Mouse (Mus musculus) liver, embryonic 13.5 days (tissue): ENCODE data around the gene T2. TPM values are rescaled to one million over a fixed set of nuclear protein-coding genes. Genes with fewer than 3 reads are reported as not detected.
A peak's percentile ranks its signal among the peaks of the same experiment; 100 is the strongest.

Source experiments
- ATAC-seq: fragments of 200-750 bp; cut with Nextera tagmentation; 2 replicates; pipeline ENCODE4 v1.8.0; 2017; ENCODE audit warnings: low read depth, mild to moderate bottlenecking, moderate number of reproducible peaks, moderate library complexity
- DNase-seq: peaks from one replicate; pipeline ENCODE4 v3.0.0; 2022
- H3K27ac ChIP-seq: fragments of 300-500 bp; sonication (generic); 2 replicates; pipeline ENCODE4 v1.5.1; 2015; ENCODE audit warnings: moderate library complexity, mild to moderate bottlenecking, inconsistent platforms
- H3K27me3 ChIP-seq: fragments of 300-500 bp; sonication (generic); 2 replicates; pipeline ENCODE4 v1.6.1; 2015; ENCODE audit warnings: mild to moderate bottlenecking, inconsistent platforms
- H3K36me3 ChIP-seq: fragments of 300-500 bp; sonication (generic); 2 replicates; pipeline ENCODE4 v1.6.1; 2015; ENCODE audit warnings: mild to moderate bottlenecking, inconsistent platforms
- H3K4me1 ChIP-seq: fragments of 300-500 bp; sonication (generic); replicated peaks from 2 replicates; pipeline ENCODE4 v1.6.1; 2015; ENCODE audit warnings: inconsistent platforms
- H3K4me2 ChIP-seq: fragments of 300-500 bp; sonication (generic); 2 replicates; pipeline ENCODE4 v1.6.1; 2015; ENCODE audit warnings: inconsistent platforms, mild to moderate bottlenecking, moderate library complexity
- H3K4me3 ChIP-seq: fragments of 300-500 bp; sonication (generic); replicated peaks from 2 replicates; pipeline ENCODE4 v1.5.1; 2015; ENCODE audit warnings: mild to moderate bottlenecking, inconsistent platforms
- H3K9ac ChIP-seq: fragments of 300-500 bp; sonication (generic); 2 replicates; pipeline ENCODE4 v1.6.1; 2015; ENCODE audit warnings: mild to moderate bottlenecking, inconsistent platforms
- H3K9me3 ChIP-seq: fragments of 300-500 bp; sonication (generic); replicated peaks from 2 replicates; pipeline ENCODE4 v1.6.1; 2016; ENCODE audit warnings: inconsistent platforms
- WGBS: fragments of 180-500 bp; shearing (Covaris S2); methylation state at CpG from one replicate; pipeline ENCODE4 v1.1.7; 2015; ENCODE audit not compliant: insufficient replicate concordance; 5-methylcytosine and 5-hydroxymethylcytosine counted together
- polyA plus RNA-seq: library from polyadenylated mRNA; unstranded; fragments of >200 nt; fragmentation: Nextera tagmentation; extraction: Ambion mirVana; gene quantifications from 2 replicates; pipeline ENCODE4 v1.2.1, GENCODE M21; 2015

T2 gene
- polyA plus RNA-seq, 1 experiment from 2014 or later = 0.09 TPM

DNA sequence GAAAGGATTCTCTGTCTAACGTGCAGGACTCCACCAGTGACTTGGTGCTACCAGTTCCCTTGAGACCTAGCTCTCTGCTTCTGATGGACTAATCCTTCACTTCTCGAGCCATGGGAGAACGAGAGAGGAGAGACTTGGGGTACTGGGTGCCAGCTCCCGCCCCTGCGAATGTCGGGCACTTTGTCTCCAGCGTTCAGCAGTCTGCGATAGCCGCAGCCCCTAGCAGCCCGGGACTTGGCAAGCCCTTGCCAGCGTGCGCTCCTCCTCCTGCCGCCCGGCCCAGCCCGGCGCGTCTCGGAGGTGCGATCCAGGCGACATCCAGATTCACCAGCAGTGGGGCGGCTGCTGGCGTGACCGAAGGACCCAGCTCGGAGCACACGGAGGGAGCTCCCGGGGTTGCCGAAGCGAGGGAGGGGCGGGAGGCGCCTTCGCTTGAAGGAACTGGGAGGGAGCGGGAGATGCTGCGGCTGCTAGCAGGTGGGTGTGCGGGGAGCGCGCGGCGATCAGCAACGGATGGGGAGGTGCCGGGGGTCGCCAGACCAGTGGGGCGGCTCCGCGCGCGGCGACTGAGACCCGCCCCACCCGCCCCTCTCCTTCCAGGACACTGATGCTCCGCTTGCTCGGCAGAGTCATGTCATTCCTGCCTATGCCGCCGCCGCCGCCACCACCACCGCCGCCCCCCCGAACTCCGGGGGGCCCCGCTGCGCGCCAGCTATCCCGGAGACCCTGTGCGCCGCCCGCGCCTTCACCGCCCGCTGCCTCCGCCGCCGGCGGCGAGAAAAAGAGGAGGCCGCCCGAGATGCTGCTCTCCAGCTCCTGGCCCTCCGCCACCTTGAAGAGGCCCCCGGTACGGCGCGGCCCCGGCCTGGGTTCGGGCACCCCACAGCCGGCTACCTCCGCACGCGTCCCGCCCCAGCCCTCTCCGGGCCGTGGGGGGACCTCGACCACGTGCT, 15.1 kb upstream of the T2 start:
- Histone ChIP-seq H3K27ac (no peak overlapping the region), H3K27me3 (peaks cover 53% of the 10 kb centered on the region), H3K4me2 (peak overlapping the region; percentile 62), H3K9me3 (no peaks in the 10 kb centered on the region), H3K36me3 (no peaks in the 10 kb centered on the region), H3K4me3 (peak overlapping the region; percentile 47), H3K4me1 (peaks cover 11% of the 10 kb centered on the region; the same call in 1 of the 2 replicates), H3K9ac (no peak overlapping the region)
- no peak for ATAC-seq
- DNase-seq = no peak
- 2% methylated on average over 71 of the region's 92 CpGs for WGBS

DNA sequence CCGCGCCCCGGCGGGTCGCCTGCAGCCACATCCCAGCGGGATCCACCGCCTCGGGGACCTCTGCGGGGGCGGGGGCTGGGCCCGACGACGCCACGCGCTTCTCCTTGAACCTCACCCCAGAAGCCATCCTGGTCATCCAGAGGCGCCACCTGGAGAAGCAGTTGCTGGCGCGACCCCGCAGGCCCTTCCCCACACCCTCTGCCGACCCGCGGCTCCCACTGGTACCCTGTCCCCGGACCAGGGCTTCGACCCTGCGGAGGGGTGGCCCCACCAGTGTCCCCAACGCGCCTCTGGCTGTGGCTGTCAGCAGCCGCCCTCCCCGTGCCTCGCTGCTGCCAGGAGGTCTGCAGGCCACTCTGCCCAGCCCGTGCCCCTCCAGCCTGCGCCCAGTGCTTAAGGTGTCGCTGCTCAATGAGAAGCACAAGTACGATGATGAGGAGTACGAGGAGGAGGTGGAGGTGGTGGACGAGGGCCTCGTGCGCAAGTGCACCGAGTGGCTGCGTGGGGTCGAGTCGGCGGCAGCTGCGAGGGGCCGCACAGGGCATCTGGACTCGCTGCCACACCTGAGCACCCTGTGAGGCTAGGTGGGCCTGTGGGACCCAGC, 14.3 kb upstream of the T2 start:
- WGBS = 19% methylated on average over 43 of the region's 46 CpGs
- no peak for DNase-seq
- H3K9ac ChIP-seq = no peak overlapping the region
- ATAC-seq = no peak
- peak overlapping the region; percentile 47 for H3K4me3 ChIP-seq
- H3K27ac ChIP-seq = no peak overlapping the region
- H3K4me1 ChIP-seq = peaks cover 11% of the 10 kb centered on the region; the same call in 1 of the 2 replicates
- H3K4me2 ChIP-seq = peak overlapping the region; percentile 62
- no peaks in the 10 kb centered on the region for H3K9me3 ChIP-seq
- H3K36me3 ChIP-seq = no peaks in the 10 kb centered on the region
- H3K27me3 ChIP-seq = peaks cover 53% of the 10 kb centered on the region

DNA sequence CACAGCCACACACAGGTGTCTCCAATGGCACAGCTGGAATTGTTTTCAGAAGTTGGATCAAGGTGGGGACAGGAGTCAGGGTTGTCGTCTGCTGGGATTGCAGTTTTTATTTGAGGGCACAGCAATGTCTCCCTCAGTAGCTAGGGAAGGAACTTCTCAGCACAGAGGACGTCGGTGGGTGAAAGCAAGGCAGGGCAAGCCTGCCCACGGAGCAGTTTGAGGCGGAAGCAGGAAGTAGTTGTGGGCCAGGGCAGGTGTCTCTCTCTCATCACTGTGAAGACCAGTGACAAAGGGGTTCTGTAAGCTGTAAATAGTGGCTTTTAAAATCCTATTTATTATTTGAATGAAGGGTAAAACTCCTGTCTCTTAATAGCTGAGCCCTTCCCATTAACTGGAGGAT, 13.1 kb upstream of the T2 start:
- no peaks in the 10 kb centered on the region for H3K36me3 ChIP-seq
- H3K4me2 ChIP-seq = no peak overlapping the region
- DNase-seq = no peak
- peaks cover 11% of the 10 kb centered on the region; the same call in 1 of the 2 replicates for H3K4me1 ChIP-seq
- 15% methylated on average over 5 of the region's 5 CpGs for WGBS
- no peaks in the 10 kb centered on the region for H3K9me3 ChIP-seq
- no peak overlapping the region for H3K9ac ChIP-seq
- H3K4me3 ChIP-seq = no peak overlapping the region
- H3K27ac ChIP-seq = no peak overlapping the region
- no peak for ATAC-seq
- H3K27me3 ChIP-seq = peaks cover 53% of the 10 kb centered on the region

DNA sequence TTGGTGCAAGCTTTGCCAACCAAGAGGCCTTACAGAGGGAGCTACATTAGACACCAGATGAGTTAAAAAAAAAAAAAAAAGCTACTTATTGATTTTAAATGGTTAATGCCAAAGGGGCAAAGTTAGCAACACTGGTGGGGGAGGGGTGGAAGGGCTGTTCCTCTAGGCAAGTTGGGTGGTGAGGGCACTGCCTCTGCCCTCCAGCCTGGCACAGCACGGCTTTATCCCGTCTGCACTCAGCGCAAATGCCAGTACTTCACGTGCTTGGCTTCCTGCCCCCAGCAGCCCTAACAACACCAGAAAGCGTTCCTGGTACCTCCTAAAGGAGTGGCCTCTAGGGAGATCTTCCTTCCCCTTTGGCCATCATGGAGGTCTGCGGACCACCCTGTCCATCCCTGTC, 12.4 kb upstream of the T2 start:
- H3K36me3 ChIP-seq = no peaks in the 10 kb centered on the region
- no peak overlapping the region for H3K27ac ChIP-seq
- DNase-seq (no peak), ATAC-seq (no peak)
- 55% methylated on average over 6 of the region's 6 CpGs for WGBS
- peaks cover 11% of the 10 kb centered on the region; the same call in 1 of the 2 replicates for H3K4me1 ChIP-seq
- H3K4me3 ChIP-seq = no peak overlapping the region
- H3K4me2 ChIP-seq = no peak overlapping the region
- no peak overlapping the region for H3K9ac ChIP-seq
- peaks cover 50% of the 10 kb centered on the region for H3K27me3 ChIP-seq
- no peaks in the 10 kb centered on the region for H3K9me3 ChIP-seq

DNA sequence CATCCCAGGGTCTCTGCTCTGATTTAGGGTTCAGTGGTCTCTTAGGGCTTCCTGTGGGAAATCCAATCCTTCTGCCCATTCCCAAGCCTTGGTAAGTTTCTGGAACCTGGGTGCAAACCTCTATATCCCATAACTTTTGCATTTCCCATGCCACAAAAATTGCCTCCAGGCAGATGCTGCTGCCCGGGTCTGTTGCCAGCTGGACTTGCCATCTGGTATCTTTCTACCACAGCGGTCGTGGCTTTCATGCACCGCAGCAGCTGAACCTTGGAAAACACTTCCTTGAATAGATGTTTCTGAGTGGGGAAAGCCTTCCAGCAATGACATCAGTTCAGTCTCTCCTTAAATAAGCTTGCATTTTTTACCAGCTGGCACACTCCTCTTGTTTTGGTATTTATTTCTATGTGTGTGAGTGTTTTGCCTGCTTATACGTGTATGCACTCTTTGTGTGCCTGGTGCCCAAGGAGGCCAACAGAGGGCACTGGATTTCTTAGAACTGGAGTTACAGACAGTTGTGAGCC, 8.0 kb upstream of the T2 start:
- 73% methylated on average over 5 of the region's 5 CpGs for WGBS
- Histone ChIP-seq H3K9ac (no peak overlapping the region), H3K27me3 (peaks cover 6% of the 10 kb centered on the region), H3K4me3 (no peak overlapping the region), H3K4me2 (no peak overlapping the region), H3K9me3 (no peaks in the 10 kb centered on the region), H3K36me3 (no peaks in the 10 kb centered on the region), H3K27ac (no peak overlapping the region), H3K4me1 (peaks cover 6% of the 10 kb centered on the region; the same call in 1 of the 2 replicates)
- no peak for ATAC-seq
- DNase-seq = no peak

DNA sequence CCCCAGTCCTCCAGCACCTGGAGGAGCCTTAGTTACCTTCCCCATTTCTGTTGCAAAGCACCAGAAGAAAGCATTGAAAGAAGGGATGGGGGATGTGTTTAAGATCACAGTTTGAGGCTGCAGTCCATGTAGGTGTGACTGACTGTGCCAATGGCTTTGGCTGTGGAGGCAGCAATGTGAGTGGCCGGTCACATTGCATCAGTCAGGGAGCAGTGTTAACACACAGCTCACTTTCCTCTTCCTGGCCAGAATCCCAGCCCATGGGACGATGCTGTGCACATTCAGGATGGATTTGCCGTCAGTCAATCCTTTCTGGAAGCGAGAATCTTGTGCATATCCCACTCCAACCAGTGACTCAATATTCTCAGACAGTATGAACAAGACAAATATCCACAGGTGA, 6.9 kb upstream of the T2 start:
- no peaks in the 10 kb centered on the region for H3K9me3 ChIP-seq
- no peaks in the 10 kb centered on the region for H3K27me3 ChIP-seq
- H3K36me3 ChIP-seq = no peaks in the 10 kb centered on the region
- DNase-seq = no peak
- WGBS = 57% methylated on average over 4 of the region's 4 CpGs
- no peak for ATAC-seq
- H3K9ac ChIP-seq = no peak overlapping the region
- H3K4me2 ChIP-seq = no peak overlapping the region
- H3K27ac ChIP-seq = no peak overlapping the region
- H3K4me1 ChIP-seq = no peaks in the 10 kb centered on the region
- no peak overlapping the region for H3K4me3 ChIP-seq

DNA sequence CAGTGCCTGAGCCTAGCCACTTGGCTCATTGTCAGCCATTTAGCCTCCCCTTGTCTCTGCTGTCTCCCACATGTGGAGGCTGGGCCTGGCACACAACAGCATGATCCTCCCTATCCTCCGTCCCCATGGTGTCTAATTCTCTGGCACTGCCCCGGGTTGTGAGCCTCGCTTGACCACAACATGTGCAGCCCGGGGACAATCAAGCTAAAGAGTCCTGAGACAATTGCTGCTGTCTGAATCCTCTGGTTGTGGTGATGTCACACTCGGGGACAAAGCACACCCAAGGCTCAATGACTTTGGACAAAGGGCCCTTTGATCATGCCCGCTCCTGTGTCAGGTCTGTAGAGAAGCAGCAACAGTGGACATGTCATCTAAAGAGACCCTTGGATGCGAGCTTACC, 4.7 kb upstream of the T2 start:
- no peaks in the 10 kb centered on the region for H3K27me3 ChIP-seq
- no peaks in the 10 kb centered on the region for H3K36me3 ChIP-seq
- no peaks in the 10 kb centered on the region for H3K9me3 ChIP-seq
- H3K4me1 ChIP-seq = no peaks in the 10 kb centered on the region
- 66% methylated on average over 7 of the region's 7 CpGs for WGBS
- ATAC-seq (no peak), DNase-seq (no peak)
- H3K27ac ChIP-seq = no peak overlapping the region
- no peak overlapping the region for H3K9ac ChIP-seq
- no peak overlapping the region for H3K4me2 ChIP-seq
- H3K4me3 ChIP-seq = no peak overlapping the region

DNA sequence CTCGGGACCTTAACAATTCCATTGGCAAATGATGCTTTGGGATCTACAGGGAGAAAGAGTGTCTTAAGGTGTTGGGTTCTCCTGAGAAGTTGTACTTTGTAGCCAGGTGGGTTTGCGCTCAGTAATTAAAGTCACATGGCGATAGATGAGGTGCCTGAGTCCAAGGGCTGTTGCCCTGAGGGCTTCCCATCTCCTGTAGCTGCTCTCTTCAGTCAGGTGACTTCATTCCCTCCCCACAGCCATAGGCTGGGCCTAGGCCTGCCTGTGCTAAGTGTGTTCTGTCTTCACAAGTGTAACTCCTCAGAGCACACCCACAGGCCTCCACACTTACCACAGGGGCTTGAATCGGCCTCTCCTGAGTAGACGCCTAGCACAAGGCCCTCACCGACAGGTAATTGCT, 1.7 kb downstream of the T2 start:
- Histone ChIP-seq H3K9ac (no peak overlapping the region), H3K36me3 (no peaks in the 10 kb centered on the region), H3K4me2 (no peak overlapping the region), H3K27me3 (no peaks in the 10 kb centered on the region), H3K9me3 (no peaks in the 10 kb centered on the region), H3K27ac (no peak overlapping the region), H3K4me3 (no peak overlapping the region), H3K4me1 (no peaks in the 10 kb centered on the region)
- no peak for DNase-seq
- no peak for ATAC-seq
- 63% methylated on average over 6 of the region's 6 CpGs for WGBS

DNA sequence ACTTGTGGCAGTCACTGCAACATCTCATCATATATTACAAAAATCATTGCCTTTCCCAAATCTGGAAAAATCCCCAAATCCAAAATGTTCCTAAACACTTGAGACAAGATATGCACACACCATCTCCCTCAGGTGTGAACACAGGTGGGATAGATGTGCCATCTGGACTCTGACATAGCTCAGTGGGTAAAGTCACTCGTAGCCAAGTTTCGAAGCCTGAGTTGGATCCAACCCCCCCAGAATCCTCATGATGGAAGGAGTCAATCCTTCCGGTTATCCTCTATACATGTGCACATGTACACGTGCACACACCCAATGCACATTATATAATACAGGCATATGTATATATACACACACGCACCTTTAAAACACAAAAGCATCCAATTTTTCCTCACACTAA, 5.1 kb downstream of the T2 start:
- ATAC-seq = no peak
- WGBS = 65% methylated on average over 5 of the region's 5 CpGs
- no peak for DNase-seq
- H3K9ac ChIP-seq = no peak overlapping the region
- H3K4me2 ChIP-seq = no peak overlapping the region
- no peak overlapping the region for H3K27ac ChIP-seq
- no peaks in the 10 kb centered on the region for H3K4me1 ChIP-seq
- no peaks in the 10 kb centered on the region for H3K36me3 ChIP-seq
- H3K27me3 ChIP-seq = 0 out of 2 replicates have a peak, but pooled peaks cover 7% of the 10 kb centered on the region
- no peaks in the 10 kb centered on the region for H3K9me3 ChIP-seq
- no peak overlapping the region for H3K4me3 ChIP-seq

DNA sequence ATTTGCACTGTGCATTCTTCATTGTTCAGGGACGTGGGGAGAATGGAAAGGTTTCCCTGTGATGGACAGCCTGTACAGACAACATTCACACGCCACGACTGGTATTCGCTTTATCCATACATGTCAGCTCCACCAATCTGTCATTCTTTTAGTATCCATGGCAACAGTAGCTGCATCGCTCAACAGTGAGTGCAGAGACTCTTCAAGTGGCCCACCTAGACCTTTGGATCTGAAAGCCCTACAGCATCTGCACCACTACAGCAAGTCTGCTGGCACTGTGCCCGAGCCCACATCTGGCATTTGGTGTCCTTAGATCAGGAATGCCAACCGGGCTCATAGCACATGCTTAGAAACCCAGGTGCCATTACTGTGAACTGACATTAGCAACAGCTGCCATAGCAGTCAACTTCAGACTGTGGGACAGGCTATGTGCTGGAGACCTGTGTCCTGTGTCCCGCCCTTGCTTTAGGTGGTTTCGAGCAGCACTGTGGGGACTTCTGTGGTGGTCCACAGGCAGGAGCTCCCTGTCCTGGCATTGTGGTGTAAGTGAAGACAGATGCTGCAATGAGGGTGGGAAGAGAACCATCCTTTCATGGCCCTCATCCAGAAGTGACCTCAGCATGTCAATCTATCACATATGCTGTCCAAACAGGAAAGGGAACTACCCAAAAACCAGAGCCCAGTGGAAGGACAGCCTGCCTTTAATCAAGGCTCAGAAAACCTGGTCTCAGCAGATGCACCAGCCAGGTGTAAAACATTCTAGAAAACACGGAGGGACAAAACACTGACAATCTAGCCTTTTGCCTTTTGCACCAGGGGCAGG, 5.7 kb downstream of the T2 start:
- Histone ChIP-seq H3K4me1 (no peaks in the 10 kb centered on the region), H3K27ac (no peak overlapping the region), H3K36me3 (no peaks in the 10 kb centered on the region), H3K9ac (no peak overlapping the region), H3K9me3 (no peaks in the 10 kb centered on the region), H3K27me3 (0 out of 2 replicates have a peak, but pooled peaks cover 7% of the 10 kb centered on the region), H3K4me3 (no peak overlapping the region), H3K4me2 (no peak overlapping the region)
- WGBS = 60% methylated on average over 10 of the region's 10 CpGs
- ATAC-seq (no peak), DNase-seq (no peak)
